Mouse (Mus musculus) lung, postnatal 25 days (tissue): ENCODE measurements around the gene Disc1.

Source experiments
- DNase-seq: peaks from one replicate; pipeline ENCODE4 v3.0.0; 2022; ENCODE audit warnings: low spot score

Disc1 gene

DNA sequence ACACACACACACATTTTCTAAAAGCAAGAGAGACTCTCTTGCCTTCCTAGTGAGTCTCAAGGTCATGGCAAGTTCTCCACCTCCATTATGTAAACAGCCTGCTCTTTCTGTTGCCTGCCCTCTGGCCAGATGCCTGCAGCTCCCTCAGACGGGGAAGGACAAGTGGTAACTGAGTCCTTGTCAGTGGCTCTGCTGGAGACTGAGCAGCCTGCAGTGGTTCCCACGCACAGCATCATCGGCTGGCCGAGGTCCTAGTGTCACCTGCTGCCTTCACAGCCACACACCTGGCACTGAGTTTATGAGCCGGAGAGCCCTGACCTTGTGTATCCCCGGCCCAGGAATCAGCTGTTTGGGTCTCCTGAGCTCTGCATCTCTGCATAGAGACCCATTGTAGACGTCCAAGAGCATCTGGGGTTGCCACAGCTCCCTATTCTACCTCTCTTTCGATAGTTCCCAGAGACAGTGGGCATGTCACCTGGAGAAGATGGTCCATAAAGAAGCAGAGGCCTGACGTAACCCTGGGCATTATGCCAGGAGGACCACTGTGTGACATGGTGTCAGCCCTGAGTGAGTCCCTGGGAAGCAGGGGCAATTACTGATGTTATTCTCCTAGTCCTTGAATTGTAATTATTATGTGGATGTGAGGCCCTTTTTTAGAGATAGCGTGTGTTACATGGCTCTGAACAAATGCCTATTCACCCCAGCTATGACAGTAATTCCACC, 169.2 kb downstream of the Disc1 start:
- DNase-seq = no peak

DNA sequence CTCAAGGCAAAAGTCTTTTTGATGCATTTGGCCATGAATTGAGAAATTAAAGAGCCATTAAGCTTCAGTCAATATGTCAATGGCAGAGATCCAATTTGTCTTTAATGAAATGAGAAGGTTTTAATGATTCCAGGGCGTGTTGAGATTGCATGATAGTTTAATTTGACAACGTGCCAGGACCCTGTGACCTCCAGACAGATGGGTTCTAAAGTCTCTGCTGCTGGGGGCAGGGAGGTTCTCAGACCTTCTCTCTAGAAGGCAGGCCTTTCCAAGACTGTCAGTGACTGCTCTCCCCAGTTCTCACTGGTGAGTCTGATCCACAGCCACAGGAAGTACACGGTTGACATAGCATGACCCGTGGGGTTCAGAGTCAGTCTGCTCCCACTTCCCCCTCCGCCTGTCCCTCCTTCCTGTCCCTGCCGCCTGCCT, 170.3 kb downstream of the Disc1 start:
- peak; percentile 30 for DNase-seq

DNA sequence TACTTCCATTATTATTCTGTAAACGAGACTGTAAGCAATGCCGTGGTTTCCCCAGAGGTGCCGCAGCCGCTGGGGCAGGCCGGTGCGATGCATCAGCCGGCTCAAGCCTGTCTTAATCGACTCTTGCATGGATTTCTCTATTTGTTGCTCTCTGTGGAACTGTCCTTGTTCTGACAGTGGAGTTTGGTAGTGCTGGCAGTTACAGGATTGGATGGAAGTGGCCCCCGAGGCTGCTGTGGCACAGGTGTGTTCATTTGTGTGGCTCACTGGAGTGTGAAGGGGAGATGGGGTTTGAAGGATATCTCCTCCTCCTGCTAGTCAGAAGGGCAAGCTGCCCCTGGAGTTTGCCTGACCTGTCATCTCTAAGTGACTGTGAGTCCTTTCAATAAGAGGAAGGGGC, 171.3 kb downstream of the Disc1 start:
- no peak for DNase-seq

- peak; percentile 72 for DNase-seq
These were observed 173.1 kb downstream of the Disc1 start for GRCm38 (mm10) chr8:125226989-125227624.

DNA sequence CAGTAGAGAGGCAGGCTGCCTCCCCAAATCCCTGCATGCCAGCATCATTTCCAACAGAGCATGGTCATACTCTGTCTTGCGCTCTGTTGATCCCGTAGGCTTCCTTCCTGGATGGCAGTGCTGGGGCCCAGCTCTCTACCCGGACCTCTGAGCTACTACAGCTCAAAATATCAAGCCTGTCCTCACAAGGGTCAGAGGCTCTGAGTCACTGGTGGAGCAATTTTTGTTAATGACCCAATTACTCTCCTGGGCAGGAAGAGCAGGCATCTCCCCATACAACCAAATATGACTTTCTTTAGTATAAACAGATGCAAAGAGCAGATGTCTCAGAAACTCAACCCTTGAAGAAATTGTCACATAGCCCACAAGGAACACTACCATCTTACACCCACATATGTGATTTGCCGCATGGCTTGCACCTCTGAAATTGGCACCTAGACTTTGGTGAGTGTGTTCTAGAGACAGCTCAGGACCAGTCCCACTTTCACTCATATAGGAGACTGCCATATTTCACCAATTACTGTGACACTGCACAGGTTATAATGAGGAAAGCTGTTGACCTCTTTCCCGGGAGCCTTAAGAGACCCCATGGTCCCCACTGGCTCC, 176.6 kb downstream of the Disc1 start:
- no peak for DNase-seq

DNA sequence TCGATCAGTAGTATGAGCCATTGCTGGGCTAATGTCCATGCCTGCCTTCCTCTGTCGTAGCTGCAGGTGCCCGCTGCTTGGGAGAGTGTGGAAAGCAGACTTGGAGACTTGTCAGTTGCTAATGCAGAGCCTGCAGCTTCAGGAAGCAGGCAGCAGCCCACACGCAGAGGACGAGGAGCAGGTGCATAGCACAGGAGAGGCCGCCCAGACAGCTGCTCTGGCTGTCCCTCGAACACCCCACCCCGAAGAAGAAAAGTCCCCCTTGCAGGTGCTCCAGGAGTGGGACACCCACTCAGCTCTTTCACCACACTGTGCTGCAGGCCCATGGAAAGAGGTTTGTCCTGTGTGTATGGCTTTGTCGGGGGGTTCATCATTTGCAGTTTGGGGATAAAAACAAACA, 178.7 kb downstream of the Disc1 start:
- DNase-seq = no peak

GRCm38 (mm10) chr8:125235898-125236835, 182.2 kb downstream of the Disc1 start:
- no peak for DNase-seq

- no peak for DNase-seq
These were observed 186.8 kb downstream of the Disc1 start for GRCm38 (mm10) chr8:125240763-125241162.

GRCm38 (mm10) chr8:125242382-125242781, 188.4 kb downstream of the Disc1 start:
- no peak for DNase-seq

- no peak for DNase-seq
These were observed 188.9 kb downstream of the Disc1 start for GRCm38 (mm10) chr8:125242921-125243320.

- DNase-seq = no peak
These were observed 192.8 kb downstream of the Disc1 start for GRCm38 (mm10) chr8:125246737-125247292.

DNA sequence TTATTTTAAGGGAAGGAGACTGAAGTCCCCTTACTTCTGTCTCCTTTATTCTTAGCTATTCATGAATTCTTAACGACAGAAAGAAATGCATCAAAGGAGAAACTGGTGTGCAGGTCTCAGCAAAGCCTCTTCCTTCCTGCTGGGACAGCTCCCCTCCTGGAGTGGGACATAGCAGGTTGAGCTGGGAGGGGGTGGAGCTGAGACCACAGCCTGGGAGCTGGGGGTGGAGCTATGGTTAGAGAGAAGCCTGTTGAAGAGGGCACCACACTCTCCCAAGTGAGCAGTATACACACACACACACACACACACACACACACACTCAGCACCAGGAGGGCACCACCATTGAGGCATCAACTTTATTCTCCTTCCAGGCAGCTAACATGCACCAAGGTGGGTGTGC, 193.4 kb downstream of the Disc1 start:
- DNase-seq = no peak

- no peak for DNase-seq
These were observed 199.0 kb downstream of the Disc1 start for GRCm38 (mm10) chr8:125252946-125253345.

- peak; percentile 78 for DNase-seq
These were observed 199.6 kb downstream of the Disc1 start for GRCm38 (mm10) chr8:125253505-125254180.

- peak; percentile 89 for DNase-seq
These were observed 200.4 kb downstream of the Disc1 start for GRCm38 (mm10) chr8:125254188-125255005.

DNA sequence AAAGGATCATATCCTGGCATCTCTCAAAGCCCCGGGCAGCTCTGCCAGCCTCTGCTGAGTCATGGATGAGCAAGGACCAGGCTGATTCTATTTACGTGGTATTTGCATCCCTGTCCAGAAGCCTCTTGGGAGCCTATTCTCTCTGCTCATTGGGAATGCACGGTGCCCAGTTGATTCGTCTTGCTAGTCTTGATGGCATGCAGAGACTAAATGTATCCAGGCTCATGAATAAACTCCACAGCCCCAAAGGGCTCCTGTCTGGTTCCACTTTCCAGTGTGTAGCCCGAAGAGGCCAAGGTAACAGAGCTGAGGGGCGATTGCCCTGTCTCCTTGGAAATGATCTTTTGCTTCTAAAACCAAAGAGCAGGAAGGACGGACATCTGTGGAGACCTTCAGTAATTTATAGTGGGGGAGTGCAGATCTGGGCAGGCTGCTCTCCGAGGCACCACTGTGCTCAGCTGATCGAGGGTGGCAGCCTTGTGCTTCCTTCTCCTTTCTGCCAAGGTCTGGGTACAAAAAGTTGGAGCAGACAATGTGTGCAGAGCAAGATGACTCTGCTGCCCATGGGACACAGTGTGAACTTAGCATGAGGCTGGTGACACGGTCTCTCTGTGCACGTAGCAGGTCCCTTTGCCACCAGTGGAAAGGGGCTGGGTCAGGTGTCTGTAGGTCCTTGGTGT, 201.2 kb downstream of the Disc1 start:
- no peak for DNase-seq

- DNase-seq = no peak
These were observed 203.7 kb downstream of the Disc1 start for GRCm38 (mm10) chr8:125257660-125258059.

DNA sequence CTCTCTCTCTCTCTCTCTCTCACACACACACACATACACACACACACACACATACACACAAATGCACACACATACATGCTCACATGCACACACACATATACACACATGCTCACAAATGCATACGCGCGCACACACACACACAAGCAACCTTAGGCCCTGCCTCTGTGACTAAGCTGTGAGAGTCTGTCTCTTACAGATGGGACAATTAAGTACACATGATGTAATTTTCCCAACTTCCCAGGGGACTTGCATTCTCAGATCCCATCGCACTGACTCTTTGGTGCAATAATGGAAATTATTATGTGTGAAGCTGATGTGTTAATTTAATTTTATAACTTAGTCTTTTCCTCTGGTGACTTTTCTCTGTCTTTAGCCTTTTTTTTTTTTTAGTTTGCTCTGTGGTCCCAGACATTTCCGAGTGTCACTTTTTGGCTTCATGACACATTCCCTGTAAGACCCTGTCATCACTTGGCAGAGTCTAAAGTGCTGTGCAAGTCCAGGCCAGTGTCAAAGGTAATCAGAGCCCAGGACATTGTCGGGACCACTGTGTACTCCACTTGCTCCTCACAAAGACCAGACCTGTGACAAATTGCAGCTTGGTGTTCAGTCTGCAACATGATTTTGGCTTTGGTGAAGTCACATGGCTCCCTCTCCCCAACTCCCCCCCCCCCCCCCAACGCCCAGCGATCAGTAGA, 205.0 kb downstream of the Disc1 start:
- DNase-seq = no peak

DNA sequence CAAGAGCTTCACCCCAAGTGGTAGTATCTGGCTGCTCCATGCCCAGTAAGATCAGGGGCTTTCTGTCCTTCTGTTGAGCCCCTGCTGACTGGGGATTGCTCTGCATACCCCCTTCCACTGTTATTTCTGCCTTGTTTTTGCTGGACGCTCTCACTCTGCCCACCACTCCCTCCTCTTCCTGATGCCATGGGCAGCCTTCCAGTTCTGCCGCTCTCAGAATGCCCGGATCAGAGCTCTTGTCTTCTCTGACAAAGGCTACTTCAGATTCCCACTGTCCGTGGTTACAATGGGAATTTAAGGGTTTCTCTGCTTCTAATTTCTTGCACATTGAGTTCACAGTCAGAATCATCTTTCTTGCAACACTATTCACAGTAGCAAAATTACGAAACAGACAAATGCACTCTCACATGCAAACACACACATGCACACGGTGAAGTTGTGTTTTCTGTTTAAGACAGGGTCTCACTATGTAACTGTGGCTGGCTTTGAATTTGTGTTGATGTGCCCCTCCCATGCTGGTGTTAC, 214.2 kb downstream of the Disc1 start:
- peak; percentile 22 for DNase-seq
